Mouse (Mus musculus) liver, postnatal 0 days (tissue): ENCODE data around the gene Thap12.

Experiments used
- CTCF ChIP-seq: sonication (generic); IDR thresholded peaks from 2 replicates; pipeline ENCODE4 v1.5.1; 2016; ENCODE audit warnings: antibody characterized with exemption, low read depth
- EP300 ChIP-seq: IDR thresholded peaks from 2 replicates; pipeline ENCODE4 v1.6.1; 2016; ENCODE audit warnings: antibody characterized with exemption, low read depth, mild to moderate bottlenecking

DNA sequence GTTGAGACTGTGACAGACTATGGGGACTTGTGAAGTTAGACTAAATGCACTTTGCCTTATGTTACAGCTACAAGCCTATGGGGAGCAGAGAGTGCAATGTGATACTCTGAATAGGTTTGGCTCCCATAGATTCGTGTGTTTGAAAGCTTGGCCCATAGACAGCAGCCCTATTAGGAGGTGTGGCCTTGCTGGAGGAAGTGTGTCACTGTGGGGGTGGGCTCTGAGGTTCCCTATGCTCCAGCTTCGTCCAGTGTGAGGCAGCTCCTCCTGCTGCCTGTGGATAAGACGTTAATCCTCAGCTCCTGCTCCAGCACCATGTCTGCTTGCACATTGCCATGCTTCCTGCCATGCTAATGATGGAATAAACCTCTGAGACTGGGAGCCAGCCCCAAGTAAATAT is 12.1 kb upstream of the Thap12 start:
- TF ChIP-seq CTCF, result 0 out of 2 replicates have a peak, but pooled peaks have one; percentile 13
- TF ChIP-seq EP300, result no peak
